24 mouse cellular contexts compared by ENCODE assay signal in genomic region chr1:149021273-149021672, GRCm38 (mm10).
"Had no signal": no experiment of that assay in that cellular context is flagged by ENCODE, and none has a peak within 500 bp of the region (broad histone marks: within the 10 kb centered on the region; RNA-seq: fewer than 3 reads in every experiment).

No protein-coding gene starts in this region.

- H3K27ac ChIP-seq: gastrocnemius, adult 2 months; heart, embryonic 10.5 days; hindbrain, embryonic 15.5 days; kidney, embryonic 15.5 days; kidney, postnatal 0 days; left cerebral cortex, adult 2 months; limb, embryonic 13.5 days; limb, embryonic 15.5 days; liver, embryonic 12.5 days; liver, embryonic 14.5 days had no signal

- H3K4me1 ChIP-seq: heart, embryonic 10.5 days; heart, embryonic 12.5 days; hindbrain, embryonic 15.5 days; kidney, embryonic 15.5 days; limb, embryonic 13.5 days; limb, embryonic 15.5 days; liver, embryonic 12.5 days had no signal

- H3K36me3 ChIP-seq: heart, embryonic 10.5 days; heart, embryonic 12.5 days; hindbrain, embryonic 15.5 days; kidney, embryonic 15.5 days; limb, embryonic 13.5 days; limb, embryonic 15.5 days; liver, embryonic 12.5 days had no signal

- H3K27me3 ChIP-seq: heart, embryonic 12.5 days; hindbrain, embryonic 15.5 days; kidney, embryonic 15.5 days; limb, embryonic 13.5 days; limb, embryonic 15.5 days; liver, embryonic 12.5 days had no signal

- H3K4me2 ChIP-seq: heart, embryonic 12.5 days; hindbrain, embryonic 15.5 days; kidney, embryonic 15.5 days; limb, embryonic 13.5 days; limb, embryonic 15.5 days; liver, embryonic 12.5 days had no signal

- H3K9me3 ChIP-seq: heart, embryonic 10.5 days; heart, embryonic 12.5 days; hindbrain, embryonic 15.5 days; kidney, embryonic 15.5 days; limb, embryonic 13.5 days; limb, embryonic 15.5 days; liver, embryonic 12.5 days had no signal

- ATAC-seq: intestine, embryonic 16.5 days; liver, embryonic 12.5 days had no signal

- DNase-seq: gastrocnemius, adult 2 months; gastrocnemius, postnatal 10 days; gastrocnemius, postnatal 25 days; heart, adult 18-20 months; heart, postnatal 10 days; heart, postnatal 4 days; kidney, adult 11 months; kidney, adult 2 months; kidney, adult 9 months; kidney, postnatal 14 days; kidney, postnatal 36 days; layer of hippocampus, adult 9-11 months; layer of hippocampus, postnatal 36 days had no signal

- H3K4me3 ChIP-seq: gastrocnemius, adult 2 months; heart, embryonic 10.5 days; heart, embryonic 12.5 days; hindbrain, embryonic 15.5 days; kidney, embryonic 15.5 days; left cerebral cortex, adult 2 months; limb, embryonic 13.5 days; limb, embryonic 15.5 days; liver, embryonic 12.5 days had no signal

- H3K9ac ChIP-seq: heart, embryonic 12.5 days; hindbrain, embryonic 15.5 days; kidney, embryonic 15.5 days; limb, embryonic 13.5 days; limb, embryonic 15.5 days; liver, embryonic 12.5 days; liver, embryonic 14.5 days had no signal
